Mouse (Mus musculus) liver, embryonic 11.5 days (tissue): ENCODE results near the gene Zfp641. TPM values are rescaled to one million over a fixed set of nuclear protein-coding genes. Genes with fewer than 3 reads are reported as not detected.

ENCODE experiments used
- ATAC-seq: fragments of 200-750 bp; cut with Nextera tagmentation; replicated peaks from 2 replicates; pipeline ENCODE4 v1.8.0; 2017; ENCODE audit warnings: moderate number of reproducible peaks, mild to moderate bottlenecking, moderate TSS enrichment, moderate library complexity; ENCODE audit not compliant: low FRiP score
- DNase-seq: peaks from one replicate; pipeline ENCODE4 v3.0.0-alpha.2; 2017; ENCODE audit warnings: low spot score
- H3K27ac ChIP-seq: fragments of 300-500 bp; sonication (generic); 2 replicates; pipeline ENCODE4 v1.5.1; 2014; ENCODE audit warnings: mild to moderate bottlenecking, low read depth, low read length, control low read depth
- H3K27me3 ChIP-seq: fragments of 300-500 bp; sonication (generic); replicated peaks from 2 replicates; pipeline ENCODE4 v1.6.1; 2014; ENCODE audit warnings: low read length, mixed read lengths; ENCODE audit not compliant: control insufficient read depth, insufficient read depth
- H3K36me3 ChIP-seq: fragments of 300-500 bp; sonication (generic); 2 replicates; pipeline ENCODE4 v1.6.1; 2014; ENCODE audit warnings: mild to moderate bottlenecking, low read length, moderate library complexity, mixed read lengths; ENCODE audit not compliant: control insufficient read depth, insufficient read depth
- H3K4me1 ChIP-seq: fragments of 300-500 bp; sonication (generic); replicated peaks from 2 replicates; pipeline ENCODE4 v1.6.1; 2014; ENCODE audit warnings: low read length, mixed read lengths; ENCODE audit not compliant: control insufficient read depth, insufficient read depth
- H3K4me2 ChIP-seq: fragments of 300-500 bp; sonication (generic); 2 replicates; pipeline ENCODE4 v1.6.1; 2014; ENCODE audit warnings: mild to moderate bottlenecking, control low read depth, moderate library complexity
- H3K4me3 ChIP-seq: fragments of 300-500 bp; sonication (generic); 2 replicates; pipeline ENCODE4 v1.5.1; 2014; ENCODE audit warnings: low read depth, low read length, control low read depth
- H3K9ac ChIP-seq: fragments of 300-500 bp; sonication (generic); 2 replicates; pipeline ENCODE4 v1.6.1; 2014; ENCODE audit warnings: low read depth, low read length, control low read depth
- H3K9me3 ChIP-seq: fragments of 300-500 bp; sonication (generic); 2 replicates; pipeline ENCODE4 v1.6.1; 2016; ENCODE audit warnings: low read length, inconsistent platforms, mixed read lengths; ENCODE audit not compliant: control insufficient read depth
- WGBS: fragments of 180-500 bp; shearing (Covaris S2); extraction: QIAGEN DNeasy Blood & Tissue Kit; methylation state at CpG from one replicate; pipeline ENCODE4 v1.1.7; 2014; 5-methylcytosine and 5-hydroxymethylcytosine counted together
- polyA plus RNA-seq: library from polyadenylated mRNA; unstranded; fragments of >200 nt; fragmentation: Nextera tagmentation; extraction: Ambion mirVana; gene quantifications from 2 replicates; pipeline ENCODE4 v1.2.1, GENCODE M21; 2014

Zfp641 gene
- 0.18 and 0.27 TPM in 2 replicates for polyA plus RNA-seq

DNA sequence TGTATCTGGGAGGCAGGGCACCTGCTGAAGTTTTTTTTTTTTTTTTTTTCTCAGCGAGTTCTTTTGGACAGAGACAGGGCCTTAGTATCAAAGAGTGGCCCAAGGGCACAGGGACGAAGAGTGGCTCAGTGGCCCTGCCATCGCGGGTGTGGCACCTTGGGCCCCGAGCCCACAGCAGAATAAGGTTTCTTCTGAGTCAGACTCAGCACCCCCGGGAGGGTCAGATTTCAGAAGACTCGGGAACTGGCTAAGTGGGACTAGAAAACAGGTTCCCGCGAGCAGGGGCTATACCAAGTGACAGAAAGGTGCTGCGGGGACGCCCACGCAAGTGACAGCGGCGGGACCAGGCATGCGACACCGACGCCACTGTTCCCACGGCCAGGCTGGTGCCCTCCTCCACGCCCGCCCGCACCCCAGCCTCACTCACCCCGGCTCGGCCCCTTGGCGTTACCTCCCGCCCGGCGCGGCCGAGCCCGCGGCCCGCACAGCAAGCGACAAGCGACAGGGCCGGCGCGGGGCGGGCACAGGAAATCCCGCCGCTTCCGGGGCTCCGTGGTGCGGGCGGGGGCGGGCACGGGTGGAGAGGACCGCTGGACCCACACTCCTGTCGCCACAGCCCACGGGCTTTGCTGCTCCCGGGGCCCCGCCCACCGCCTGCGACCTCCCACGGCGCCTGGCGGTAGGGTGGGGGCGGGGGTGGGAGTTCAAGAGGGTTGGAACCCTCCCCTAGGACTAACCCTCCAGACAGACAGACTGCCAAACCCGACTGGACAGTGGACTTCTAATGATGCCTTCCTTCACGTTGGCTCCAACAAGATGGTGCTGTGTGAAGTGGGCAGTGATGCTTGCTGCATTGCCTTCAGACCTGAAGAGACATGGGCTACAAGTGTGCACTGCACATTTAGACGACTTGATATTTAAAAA lies at the start of gene Zfp641:
Gene Zfp641, minus strand, starts transcription at position 534 of the 924 bp plus-strand sequence.
- DNase-seq (no peak), ATAC-seq (no peak)
- H3K27ac ChIP-seq, result no peak within 1 kb of the TSS
- H3K9me3 ChIP-seq, result no peaks in the 10 kb centered on the region
- peak within 1 kb of the TSS; percentile 55 for H3K4me3 ChIP-seq
- H3K36me3 ChIP-seq, result no peaks in the 10 kb centered on the region
- H3K27me3 ChIP-seq, result peaks cover 20% of the 10 kb centered on the region
- peak within 1 kb of the TSS; percentile 40; the same call in 1 of the 2 replicates for H3K9ac ChIP-seq
- H3K4me1 ChIP-seq, result 0 out of 2 replicates have a peak, but pooled peaks cover 2% of the 10 kb centered on the region
- peak within 1 kb of the TSS; percentile 76 for H3K4me2 ChIP-seq
- WGBS, result 4% methylated on average over 56 of the region's 60 CpGs

DNA sequence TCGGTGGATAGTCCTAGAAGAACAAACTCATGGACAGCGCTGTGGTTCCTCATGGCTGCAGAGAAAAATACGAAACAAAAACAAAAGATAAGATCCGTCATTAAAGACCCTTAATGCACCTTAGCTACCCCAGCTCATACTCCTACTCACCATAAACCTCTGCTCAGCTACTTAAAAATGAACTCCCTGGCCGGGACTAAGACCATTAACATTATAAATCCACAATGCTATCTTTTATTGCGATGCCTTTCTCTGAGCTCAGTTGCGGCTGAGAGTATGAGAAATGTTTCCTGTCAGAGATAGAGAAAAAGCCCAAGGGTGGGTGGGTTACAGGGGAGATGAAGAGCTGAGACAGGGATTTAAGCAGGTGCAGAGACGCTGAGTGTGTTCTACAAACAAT lies 44.9 kb upstream of the Zfp641 start, which contains the start of gene Olfr284:
Gene Olfr284, minus strand, starts transcription at position 101 of the 400 bp plus-strand sequence.
- Histone ChIP-seq H3K4me1 (no peaks in the 10 kb centered on the region), H3K4me3 (no peak within 1 kb of the TSS), H3K27ac (no peak within 1 kb of the TSS), H3K4me2 (no peak within 1 kb of the TSS), H3K27me3 (no peaks in the 10 kb centered on the region), H3K9me3 (no peaks in the 10 kb centered on the region), H3K9ac (no peak within 1 kb of the TSS), H3K36me3 (no peaks in the 10 kb centered on the region)
- DNase-seq (no peak), ATAC-seq (no peak)
- 81% methylated on average over 8 of the region's 8 CpGs for WGBS

DNA sequence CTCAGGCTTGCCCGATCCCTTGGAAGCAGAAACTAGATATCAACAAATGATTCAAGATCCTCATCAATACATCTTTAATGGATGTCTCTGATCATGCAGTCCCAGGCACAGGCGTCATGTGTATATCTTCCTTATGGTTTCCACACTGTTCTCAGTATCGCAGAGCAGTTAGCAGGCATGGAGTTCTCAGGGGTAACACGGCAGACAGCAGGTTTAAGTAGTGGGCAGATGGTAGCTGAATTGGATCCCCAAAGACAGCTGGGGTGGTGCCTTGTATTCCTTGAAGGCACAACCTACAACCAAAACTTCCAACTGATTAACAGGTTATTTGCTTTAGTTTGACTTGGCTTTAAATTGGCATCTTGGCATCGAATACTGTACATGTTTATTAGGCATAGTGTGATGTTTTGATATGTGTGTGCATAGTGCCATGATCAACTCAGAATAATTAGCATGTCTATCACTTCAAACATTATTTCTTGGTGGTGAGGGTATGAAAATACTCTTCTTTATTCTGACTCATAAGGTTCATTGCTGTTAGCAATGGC lies 21.3 kb upstream of the Zfp641 start, which contains the start of gene Olfr285:
Gene Olfr285, minus strand, starts transcription at position 177 of the 548 bp plus-strand sequence.
- H3K4me3 ChIP-seq, result no peak within 1 kb of the TSS
- DNase-seq (no peak), ATAC-seq (no peak)
- 86% methylated on average over 5 of the region's 5 CpGs for WGBS
- no peaks in the 10 kb centered on the region for H3K36me3 ChIP-seq
- H3K27me3 ChIP-seq, result no peaks in the 10 kb centered on the region
- no peaks in the 10 kb centered on the region for H3K4me1 ChIP-seq
- no peaks in the 10 kb centered on the region for H3K9me3 ChIP-seq
- H3K27ac ChIP-seq, result no peak within 1 kb of the TSS
- H3K9ac ChIP-seq, result no peak within 1 kb of the TSS
- H3K4me2 ChIP-seq, result no peak within 1 kb of the TSS

DNA sequence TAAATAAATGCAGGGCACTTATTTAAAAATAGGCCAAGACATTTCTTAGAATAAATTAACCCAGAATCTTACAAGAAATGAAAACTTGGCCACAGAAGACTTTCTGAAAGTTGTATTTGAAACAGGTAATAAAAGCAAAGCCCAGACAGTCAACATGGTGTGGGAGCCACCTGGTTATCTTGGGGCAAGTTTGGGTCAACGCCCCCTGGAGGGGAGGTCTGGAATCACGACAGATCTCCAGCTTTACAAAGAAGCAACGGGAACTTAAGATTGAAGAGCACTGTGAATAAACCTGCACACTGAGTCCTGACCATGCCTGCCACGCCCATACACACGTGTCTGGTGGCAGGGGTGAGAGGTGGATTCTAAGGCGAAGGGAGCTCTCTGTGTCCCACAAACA lies 19.7 kb upstream of the Zfp641 start:
- Histone ChIP-seq H3K4me3 (no peak overlapping the region), H3K9ac (no peak overlapping the region), H3K36me3 (no peaks in the 10 kb centered on the region), H3K4me1 (no peaks in the 10 kb centered on the region), H3K4me2 (no peak overlapping the region), H3K9me3 (no peaks in the 10 kb centered on the region), H3K27me3 (no peaks in the 10 kb centered on the region), H3K27ac (no peak overlapping the region)
- ATAC-seq (no peak), DNase-seq (no peak)
- 46% methylated on average over 6 of the region's 6 CpGs for WGBS

DNA sequence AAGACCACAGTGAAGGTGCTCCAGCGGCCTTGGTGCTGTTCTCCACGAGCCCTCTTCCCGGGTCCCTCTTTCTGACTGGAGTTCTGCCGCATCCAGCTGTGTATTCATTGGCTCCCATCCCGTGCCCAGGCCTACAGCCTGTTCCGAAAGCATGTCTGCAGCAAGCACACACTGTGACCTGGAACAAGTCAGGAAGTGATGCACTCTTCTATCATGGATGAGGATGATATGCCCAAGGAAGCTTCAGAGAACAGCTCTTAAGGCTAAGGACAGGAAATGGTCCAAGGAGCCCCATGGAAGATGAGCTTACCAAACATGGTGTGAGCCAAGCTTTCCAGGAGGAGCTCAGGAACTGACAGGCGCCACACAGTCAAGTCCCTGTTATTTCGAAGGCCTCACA lies 2.3 kb downstream of the Zfp641 start:
- Histone ChIP-seq H3K36me3 (no peaks in the 10 kb centered on the region), H3K27ac (no peak overlapping the region), H3K4me1 (0 out of 2 replicates have a peak, but pooled peaks cover 2% of the 10 kb centered on the region), H3K4me2 (no peak overlapping the region), H3K9ac (no peak overlapping the region), H3K9me3 (no peaks in the 10 kb centered on the region), H3K4me3 (no peak overlapping the region), H3K27me3 (peaks cover 20% of the 10 kb centered on the region)
- DNase-seq, result no peak
- no peak for ATAC-seq
- WGBS, result 80% methylated on average over 8 of the region's 8 CpGs

DNA sequence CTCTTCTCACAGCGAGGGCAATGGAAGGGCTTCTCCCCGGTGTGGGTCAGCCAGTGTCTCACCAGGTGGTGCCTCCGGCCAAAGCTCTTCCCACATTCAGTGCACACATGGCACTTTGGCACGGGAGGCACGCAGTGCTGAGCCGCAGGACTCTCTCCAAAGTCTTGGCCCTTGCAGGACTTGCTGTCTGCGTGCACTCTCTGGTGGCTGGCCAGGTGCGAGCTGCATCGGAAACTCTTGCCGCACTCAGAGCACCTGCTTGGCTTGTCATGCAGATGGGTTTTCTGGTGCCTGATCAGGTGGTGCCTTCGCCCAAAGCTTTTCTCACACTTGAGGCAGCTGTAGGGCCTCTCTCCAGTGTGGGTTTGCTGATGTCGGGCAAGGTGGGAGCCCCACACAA lies 7.4 kb downstream of the Zfp641 start:
- Histone ChIP-seq H3K4me3 (no peak overlapping the region), H3K9ac (no peak overlapping the region), H3K36me3 (no peaks in the 10 kb centered on the region), H3K9me3 (no peaks in the 10 kb centered on the region), H3K4me1 (no peaks in the 10 kb centered on the region), H3K27ac (no peak overlapping the region), H3K27me3 (no peaks in the 10 kb centered on the region), H3K4me2 (no peak overlapping the region)
- DNase-seq (no peak), ATAC-seq (no peak)
- 67% methylated on average over 12 of the region's 12 CpGs for WGBS

DNA sequence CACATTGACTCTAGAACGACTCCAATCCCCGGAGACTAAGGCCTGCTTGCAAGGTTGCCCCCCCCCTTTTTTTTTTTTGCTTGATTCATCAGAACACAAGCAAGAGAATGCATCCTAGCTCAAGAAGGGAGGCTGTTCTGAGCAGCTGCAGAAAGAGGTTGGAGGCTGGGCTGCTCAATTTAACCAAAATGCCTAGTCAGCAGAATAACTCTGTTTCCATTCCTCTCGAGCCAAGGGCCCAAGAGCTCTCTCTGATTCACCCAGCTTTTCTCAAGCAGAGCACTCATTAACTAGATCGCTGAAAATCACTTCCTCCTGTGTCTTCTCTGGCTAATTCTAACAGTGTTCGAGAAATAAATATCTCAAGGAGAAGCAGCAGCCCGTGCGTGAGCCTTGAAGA lies 9.5 kb downstream of the Zfp641 start:
- H3K9me3 ChIP-seq, result no peaks in the 10 kb centered on the region
- H3K4me2 ChIP-seq, result no peak overlapping the region
- H3K27ac ChIP-seq, result no peak overlapping the region
- no peaks in the 10 kb centered on the region for H3K36me3 ChIP-seq
- H3K4me3 ChIP-seq, result no peak overlapping the region
- no peaks in the 10 kb centered on the region for H3K4me1 ChIP-seq
- no peaks in the 10 kb centered on the region for H3K27me3 ChIP-seq
- no peak for ATAC-seq
- H3K9ac ChIP-seq, result no peak overlapping the region
- 73% methylated on average over 7 of the region's 7 CpGs for WGBS
- DNase-seq, result no peak

DNA sequence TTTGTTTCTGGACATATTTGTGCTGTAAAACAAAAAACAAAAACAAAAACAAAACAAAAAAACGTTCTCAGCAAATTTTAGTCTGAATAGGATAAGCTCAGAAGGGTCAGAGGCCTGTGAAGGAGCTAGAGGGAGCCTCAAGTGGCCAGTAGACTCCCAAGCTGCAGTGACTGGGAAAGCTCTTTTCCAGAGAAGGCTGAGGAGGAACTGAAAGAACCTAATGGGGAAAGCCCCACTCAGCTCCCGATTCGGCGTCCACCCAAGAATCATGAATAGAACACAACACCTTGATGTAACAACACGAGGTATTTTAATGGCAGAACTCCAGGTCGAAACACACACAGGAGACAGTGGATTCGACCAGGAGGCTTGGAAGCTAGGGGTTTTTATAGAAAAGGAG lies 38.2 kb downstream of the Zfp641 start:
- 73% methylated on average over 7 of the region's 7 CpGs for WGBS
- DNase-seq (no peak), ATAC-seq (no peak)
- H3K4me3 ChIP-seq, result no peak overlapping the region
- no peak overlapping the region for H3K27ac ChIP-seq
- H3K4me2 ChIP-seq, result no peak overlapping the region
- no peaks in the 10 kb centered on the region for H3K9me3 ChIP-seq
- H3K27me3 ChIP-seq, result no peaks in the 10 kb centered on the region
- H3K4me1 ChIP-seq, result no peaks in the 10 kb centered on the region
- H3K36me3 ChIP-seq, result no peaks in the 10 kb centered on the region
- no peak overlapping the region for H3K9ac ChIP-seq
